ENCODE assay signal across 9 mouse cellular contexts in genomic region chr2:72197026-72197425, GRCm38 (mm10).
DNase-seq lines count a peak whose midpoint lies in the region; ATAC-seq lines count a peak whose summit lies in the region.
"Had no signal": no experiment of that assay in that cellular context is flagged by ENCODE, and none has a peak within 500 bp of the region (broad histone marks: within the 10 kb centered on the region; RNA-seq: fewer than 3 reads in every experiment).

No protein-coding gene starts in this region.

- H3K4me1 ChIP-seq in liver, embryonic 11.5 days (replicated peaks; ENCODE audit: control insufficient read depth, insufficient read depth, low read length): peaks cover 8% of the 10 kb centered on the region; the same call in 1 of the 2 replicates

- WGBS in liver, embryonic 11.5 days: 11% methylated on average over 3 of the region's 3 CpGs

- no peaks in the 10 kb centered on the region for H3K36me3 ChIP-seq in liver, embryonic 11.5 days (ENCODE audit: control insufficient read depth, insufficient read depth, low read length)

- DNase-seq in adrenal gland, adult 2 months: peak; percentile 70
- no peak for DNase-seq in adrenal gland, postnatal 10 days
- DNase-seq in liver, embryonic 11.5 days (ENCODE audit: low spot score): no peak
- no peak for DNase-seq in liver
- DNase-seq in adrenal gland, postnatal 36 days: peak; percentile 29 to 64
- DNase-seq in mesoderm, embryonic 11.5 days (ENCODE audit: low read depth, low spot score): peak; percentile 45
- DNase-seq in ovary, postnatal 10 days (ENCODE audit: low spot score): no peak
- DNase-seq in cerebellum, adult 9-10 months: no peak
- DNase-seq: kidney, adult 18-20 months had no signal

- no peak overlapping the region for H3K4me2 ChIP-seq in liver, embryonic 11.5 days

- no peaks in the 10 kb centered on the region for H3K27me3 ChIP-seq in liver, embryonic 11.5 days (replicated peaks; ENCODE audit: control insufficient read depth, insufficient read depth, low read length)

- peak; percentile 40; the same call in 1 of the 2 replicates for ATAC-seq in liver, embryonic 11.5 days (replicated peaks; ENCODE audit: low FRiP score)

- H3K9ac ChIP-seq in liver, embryonic 11.5 days (ENCODE audit: low read depth, low read length): no peak overlapping the region

- H3K9me3 ChIP-seq in liver, embryonic 11.5 days (ENCODE audit: control insufficient read depth, low read length): no peaks in the 10 kb centered on the region

- H3K27ac ChIP-seq in liver, embryonic 11.5 days (ENCODE audit: low read depth, low read length): no peak overlapping the region

- H3K4me3 ChIP-seq in liver, embryonic 11.5 days (ENCODE audit: low read depth, low read length): no peak overlapping the region

Comparison
In these comparisons a context has a peak if more than half of its experiments do, and no peak if none do; other contexts are left out.
1. DNase-seq: peak in adrenal gland, adult 2 months (single experiment), adrenal gland, postnatal 36 days (2 of 2) and mesoderm, embryonic 11.5 days (single experiment); none in adrenal gland, postnatal 10 days (single experiment), liver, embryonic 11.5 days (single experiment), liver (single experiment), ovary, postnatal 10 days (single experiment) and cerebellum, adult 9-10 months (single experiment).